Mouse (Mus musculus) ES-Bruce4 (cell line): ENCODE measurements around the gene Drd1.

Source experiments
- CTCF ChIP-seq: IDR thresholded peaks from one replicate; pipeline ENCODE4 v1.8.1; 2011; ENCODE audit warnings: low read depth, low read length
- EP300 ChIP-seq: IDR thresholded peaks from 2 replicates; pipeline ENCODE4 v1.6.1; 2011; ENCODE audit warnings: low read depth, low read length; ENCODE audit not compliant: insufficient read depth

DNA sequence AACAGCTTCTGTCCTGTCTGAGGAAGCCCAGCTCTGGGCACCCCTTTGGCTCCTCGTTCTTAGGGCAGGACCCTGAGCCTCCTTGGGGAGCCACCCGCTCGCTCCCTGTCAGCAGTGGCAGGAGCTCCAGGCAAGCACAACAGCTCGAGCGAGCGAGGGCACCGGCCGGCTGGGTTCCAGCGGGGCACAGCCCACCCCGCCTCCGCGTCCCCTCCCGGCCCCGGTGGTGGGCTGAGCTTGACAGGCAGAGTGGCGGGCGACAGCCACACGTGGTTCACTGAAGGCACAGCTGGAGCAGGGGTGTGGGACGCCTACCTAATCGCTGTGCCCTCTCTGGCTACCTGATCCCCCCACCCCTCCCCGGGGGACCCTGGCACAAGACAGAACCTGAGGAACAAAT is 543 bp downstream of the Drd1 start:
- TF ChIP-seq EP300 (no peak), CTCF (no peak)
